ENCODE assay signal across 8 mouse cellular contexts in genomic region chr15:101141061-101141541, GRCm38 (mm10). TPM values are rescaled to one million over a fixed set of nuclear protein-coding genes. Genes with fewer than 3 reads are reported as not detected.
DNase-seq lines count a peak whose midpoint lies in the region; ATAC-seq lines count a peak whose summit lies in the region.

No protein-coding gene starts in this region.

- intact Hi-C loops in heart, postnatal 36 days (cut with DNase I), result no loop called here

- H3K36me3 ChIP-seq in midbrain, embryonic 11.5 days (ENCODE audit: control insufficient read depth, insufficient read depth, low read length), result no peaks in the 10 kb centered on the region
- no peaks in the 10 kb centered on the region for H3K36me3 ChIP-seq in midbrain, embryonic 14.5 days (ENCODE audit: control insufficient read depth, insufficient read depth, low read length)
- peaks cover 5% of the 10 kb centered on the region; the same call in 1 of the 2 replicates for H3K36me3 ChIP-seq in limb, embryonic 10.5 days
- H3K36me3 ChIP-seq in neural tube, embryonic 12.5 days, result no peaks in the 10 kb centered on the region

- H3K4me2 ChIP-seq in midbrain, embryonic 11.5 days, result no peak overlapping the region; the same call in 1 of the 2 replicates
- H3K4me2 ChIP-seq in midbrain, embryonic 14.5 days (ENCODE audit: low read length), result no peak overlapping the region
- 0 out of 2 replicates have a peak overlapping the region, but pooled peaks have one; percentile 19 for H3K4me2 ChIP-seq in neural tube, embryonic 12.5 days (replicated peaks)

- H3K27me3 ChIP-seq in midbrain, embryonic 11.5 days (ENCODE audit: control insufficient read depth, insufficient read depth, low read length), result 0 out of 2 replicates have a peak, but pooled peaks cover 2% of the 10 kb centered on the region
- H3K27me3 ChIP-seq in midbrain, embryonic 14.5 days (ENCODE audit: control insufficient read depth, insufficient read depth, low read length), result no peaks in the 10 kb centered on the region
- H3K27me3 ChIP-seq in limb, embryonic 10.5 days (ENCODE audit: low read depth, poor library complexity, severe bottlenecking), result peaks cover 3% of the 10 kb centered on the region; the same call in 1 of the 2 replicates
- no peaks in the 10 kb centered on the region; the same call in 1 of the 2 replicates for H3K27me3 ChIP-seq in neural tube, embryonic 12.5 days (replicated peaks)

- peaks cover 20% of the 10 kb centered on the region for H3K4me1 ChIP-seq in midbrain, embryonic 11.5 days (ENCODE audit: control insufficient read depth, insufficient read depth, low read length)
- H3K4me1 ChIP-seq in midbrain, embryonic 14.5 days (ENCODE audit: control insufficient read depth, insufficient read depth, low read length), result peaks cover 16% of the 10 kb centered on the region; the same call in 1 of the 2 replicates
- H3K4me1 ChIP-seq in limb, embryonic 10.5 days, result peaks cover 64% of the 10 kb centered on the region
- peaks cover 46% of the 10 kb centered on the region for H3K4me1 ChIP-seq in neural tube, embryonic 12.5 days

- 5% methylated on average over 12 of the region's 14 CpGs for WGBS in midbrain, embryonic 11.5 days
- 4% methylated on average over 14 of the region's 14 CpGs for WGBS in midbrain, embryonic 14.5 days
- WGBS in limb, embryonic 10.5 days, result 3% methylated on average over 14 of the region's 14 CpGs
- 6% methylated on average over 11 of the region's 14 CpGs for WGBS in neural tube, embryonic 12.5 days

- no peak overlapping the region for H3K4me3 ChIP-seq in midbrain, embryonic 11.5 days (ENCODE audit: low read depth, low read length)
- no peak overlapping the region for H3K4me3 ChIP-seq in midbrain, embryonic 14.5 days (replicated peaks; ENCODE audit: low read depth, low read length)
- no peak overlapping the region for H3K4me3 ChIP-seq in limb, embryonic 10.5 days
- no peak overlapping the region for H3K4me3 ChIP-seq in neural tube, embryonic 12.5 days

- DNase-seq in midbrain, embryonic 11.5 days (ENCODE audit: low spot score, missing footprints), result peak; percentile 91
- DNase-seq in midbrain, embryonic 14.5 days, result no peak
- peak; percentile 62 for DNase-seq in embryo, embryonic 11 days
- peak; percentile 56 to 57 for DNase-seq in heart, postnatal 36 days
- DNase-seq in limb, embryonic 10.5 days (ENCODE audit: low spot score), result peak; percentile 86
- no peak for DNase-seq in cerebellum, postnatal 4 days (ENCODE audit: low spot score in 2 of 2)

- H3K9me3 ChIP-seq in midbrain, embryonic 11.5 days (ENCODE audit: control insufficient read depth, low read length), result no peaks in the 10 kb centered on the region
- no peaks in the 10 kb centered on the region for H3K9me3 ChIP-seq in midbrain, embryonic 14.5 days (ENCODE audit: control insufficient read depth, low read length)
- no peaks in the 10 kb centered on the region for H3K9me3 ChIP-seq in limb, embryonic 10.5 days (replicated peaks)
- H3K9me3 ChIP-seq in neural tube, embryonic 12.5 days, result no peaks in the 10 kb centered on the region

- H3K27ac ChIP-seq in midbrain, embryonic 11.5 days (ENCODE audit: low read depth, low read length), result no peak overlapping the region
- no peak overlapping the region for H3K27ac ChIP-seq in midbrain, embryonic 14.5 days (replicated peaks; ENCODE audit: low read depth, low read length)
- H3K27ac ChIP-seq in limb, embryonic 10.5 days, result peak overlapping the region; percentile 74; the same call in 1 of the 2 replicates
- no peak overlapping the region for H3K27ac ChIP-seq in neural tube, embryonic 12.5 days

- ATAC-seq in midbrain, embryonic 11.5 days (ENCODE audit: low FRiP score), result peak; percentile 77
- no peak for ATAC-seq in midbrain, embryonic 14.5 days (ENCODE audit: low FRiP score, low TSS enrichment)
- ATAC-seq in neural tube, embryonic 12.5 days (ENCODE audit: low FRiP score, low read depth), result peak; percentile 68
- no peak; the same call in 1 of the 2 replicates for ATAC-seq in megakaryocyte-erythroid progenitor cell, adult 5-6 weeks (replicated peaks; ENCODE audit: low FRiP score, low TSS enrichment, poor library complexity, severe bottlenecking)

- no peak overlapping the region for H3K9ac ChIP-seq in midbrain, embryonic 11.5 days (ENCODE audit: low read length)
- H3K9ac ChIP-seq in midbrain, embryonic 14.5 days (replicated peaks; ENCODE audit: low read length), result no peak overlapping the region
- H3K9ac ChIP-seq in neural tube, embryonic 12.5 days, result no peak overlapping the region

RNA-seq across cellular contexts. Expression of gene Acvrl1, which starts 12.8 kb away (rescaled TPM):
- polyA plus RNA-seq in midbrain, embryonic 11.5 days (2014; fragmentation: Nextera tagmentation; extraction: Ambion mirVana), result 4.2 and 5.0 TPM in 2 replicates
- polyA plus RNA-seq in midbrain, embryonic 14.5 days (2014; fragmentation: Nextera tagmentation; extraction: Ambion mirVana), result 3.3 and 4.4 TPM in 2 replicates
- 10 to 100 TPM; 22.3 to 31.1 TPM for total RNA-seq in heart, postnatal 36 days (2021)
- polyA plus RNA-seq in limb, embryonic 10.5 days (2016; fragmentation: Nextera tagmentation; extraction: Ambion mirVana), result 7.2 and 8.3 TPM in 2 replicates
- 8.3 and 10.2 TPM in 2 replicates for polyA plus RNA-seq in neural tube, embryonic 12.5 days (2016; fragmentation: Nextera tagmentation; extraction: Ambion mirVana)
- not detected in 2 replicates for total RNA-seq in megakaryocyte-erythroid progenitor cell, adult 5-6 weeks (2014; fragmentation: Nextera tagmentation)
- 3.3 TPM in 1 of 2 replicates, not detected in the other for total RNA-seq in megakaryocyte-erythroid progenitor cell, adult 5-6 weeks (2017)

RNA-seq across cellular contexts. Expression of gene Ankrd33, which starts 25.5 kb away (rescaled TPM):
- not detected in 2 replicates for polyA plus RNA-seq in midbrain, embryonic 11.5 days (2014; fragmentation: Nextera tagmentation; extraction: Ambion mirVana)
- polyA plus RNA-seq in midbrain, embryonic 14.5 days (2014; fragmentation: Nextera tagmentation; extraction: Ambion mirVana), result not detected in 2 replicates
- total RNA-seq in heart, postnatal 36 days (2021), result not detected
- not detected in 2 replicates for polyA plus RNA-seq in limb, embryonic 10.5 days (2016; fragmentation: Nextera tagmentation; extraction: Ambion mirVana)
- polyA plus RNA-seq in neural tube, embryonic 12.5 days (2016; fragmentation: Nextera tagmentation; extraction: Ambion mirVana), result not detected in 2 replicates
- not detected in 2 replicates for total RNA-seq in megakaryocyte-erythroid progenitor cell, adult 5-6 weeks (2014; fragmentation: Nextera tagmentation)
- not detected in 2 replicates for total RNA-seq in megakaryocyte-erythroid progenitor cell, adult 5-6 weeks (2017)

RNA-seq across cellular contexts. Expression of gene Acvr1b, which starts 32.8 kb away (rescaled TPM):
- polyA plus RNA-seq in midbrain, embryonic 11.5 days (2014; fragmentation: Nextera tagmentation; extraction: Ambion mirVana), result 14.7 and 15.2 TPM in 2 replicates
- 30.4 and 39.0 TPM in 2 replicates for polyA plus RNA-seq in midbrain, embryonic 14.5 days (2014; fragmentation: Nextera tagmentation; extraction: Ambion mirVana)
- total RNA-seq in heart, postnatal 36 days (2021), result 10 to 100 TPM; 12.6 to 14.6 TPM
- polyA plus RNA-seq in limb, embryonic 10.5 days (2016; fragmentation: Nextera tagmentation; extraction: Ambion mirVana), result 5.0 and 5.7 TPM in 2 replicates
- 15.9 and 17.6 TPM in 2 replicates for polyA plus RNA-seq in neural tube, embryonic 12.5 days (2016; fragmentation: Nextera tagmentation; extraction: Ambion mirVana)
- 1.4 and 2.8 TPM in 2 replicates for total RNA-seq in megakaryocyte-erythroid progenitor cell, adult 5-6 weeks (2014; fragmentation: Nextera tagmentation)
- 1.0 and 2.7 TPM in 2 replicates for total RNA-seq in megakaryocyte-erythroid progenitor cell, adult 5-6 weeks (2017)

Comparison
In these comparisons a context has a peak if more than half of its experiments do, and no peak if none do; other contexts are left out.
1. ATAC-seq: peak in midbrain, embryonic 11.5 days (single experiment) and neural tube, embryonic 12.5 days (single experiment); none in midbrain, embryonic 14.5 days (single experiment) and megakaryocyte-erythroid progenitor cell, adult 5-6 weeks (single experiment).
2. DNase-seq: peak in midbrain, embryonic 11.5 days (single experiment), embryo, embryonic 11 days (single experiment), heart, postnatal 36 days (2 of 2) and limb, embryonic 10.5 days (single experiment); none in midbrain, embryonic 14.5 days (single experiment) and cerebellum, postnatal 4 days (0 of 2).